Comparison of ENCODE assay signal across 7 mouse cellular contexts in genomic region chr7:30551445-30552101, GRCm38 (mm10). TPM values are rescaled to one million over a fixed set of nuclear protein-coding genes. Genes with fewer than 3 reads are reported as not detected.
DNase-seq lines count a peak whose midpoint lies in the region; ATAC-seq lines count a peak whose summit lies in the region.

No protein-coding gene starts in this region.

- DNase-seq in left cerebral cortex, postnatal 4 days, result peak; percentile 44
- DNase-seq in left cerebral cortex, adult 8-10 months (ENCODE audit: low spot score in 2 of 2), result no peak
- peak; percentile 60 for DNase-seq in gonadal fat pad, adult 2 months (ENCODE audit: low read depth)
- no peak for DNase-seq in adipocyte (ENCODE audit: low spot score)

- intact Hi-C loops in left cerebral cortex, postnatal 4 days (cut with DNase I), result no loop called here

- H3K9me3 ChIP-seq in lung, embryonic 15.5 days, result no peaks in the 10 kb centered on the region
- H3K9me3 ChIP-seq in stomach, embryonic 14.5 days (ENCODE audit: control insufficient read depth, low read depth, low read length), result no peaks in the 10 kb centered on the region

- WGBS in lung, embryonic 15.5 days, result 2% methylated on average over 10 of the region's 10 CpGs
- WGBS in stomach, embryonic 14.5 days, result 2% methylated on average over 10 of the region's 10 CpGs

- peak overlapping the region; percentile 68 for H3K9ac ChIP-seq in lung, embryonic 15.5 days
- H3K9ac ChIP-seq in stomach, embryonic 14.5 days (replicated peaks; ENCODE audit: low read depth, low read length), result peak overlapping the region; percentile 62

- H3K36me3 ChIP-seq in lung, embryonic 15.5 days, result peaks cover 30% of the 10 kb centered on the region
- H3K36me3 ChIP-seq in stomach, embryonic 14.5 days (ENCODE audit: control insufficient read depth, insufficient read depth, low read length), result peaks cover 16% of the 10 kb centered on the region; the same call in 1 of the 2 replicates

- H3K4me2 ChIP-seq in lung, embryonic 15.5 days, result peak overlapping the region; percentile 97
- H3K4me2 ChIP-seq in stomach, embryonic 14.5 days (replicated peaks; ENCODE audit: low read depth, low read length), result peak overlapping the region; percentile 38

- peaks cover 21% of the 10 kb centered on the region for H3K4me1 ChIP-seq in lung, embryonic 15.5 days
- peaks cover 12% of the 10 kb centered on the region; the same call in 1 of the 2 replicates for H3K4me1 ChIP-seq in stomach, embryonic 14.5 days (ENCODE audit: control insufficient read depth, insufficient read depth, low read length)

- peak overlapping the region; percentile 67 for H3K4me3 ChIP-seq in lung, embryonic 15.5 days
- H3K4me3 ChIP-seq in stomach, embryonic 14.5 days (ENCODE audit: low read depth, low read length), result peak overlapping the region; percentile 59

- no peaks in the 10 kb centered on the region for H3K27me3 ChIP-seq in lung, embryonic 15.5 days
- H3K27me3 ChIP-seq in stomach, embryonic 14.5 days (ENCODE audit: control insufficient read depth, insufficient read depth, low read length), result no peaks in the 10 kb centered on the region

- ATAC-seq in common myeloid progenitor, adult 5-6 weeks (replicated peaks; ENCODE audit: low read depth, poor library complexity, severe bottlenecking), result peak; percentile 64
- ATAC-seq in lung, embryonic 15.5 days (ENCODE audit: borderline replicate concordance, extremely low read depth, low FRiP score, low TSS enrichment), result peak; percentile 58
- peak; percentile 51; the same call in 1 of the 2 replicates for ATAC-seq in stomach, embryonic 14.5 days (ENCODE audit: insufficient number of reproducible peaks, insufficient read depth, low FRiP score, low read depth)

- H3K27ac ChIP-seq in lung, embryonic 15.5 days, result peak overlapping the region; percentile 98
- H3K27ac ChIP-seq in stomach, embryonic 14.5 days (ENCODE audit: low read length), result peak overlapping the region; percentile 97

RNA-seq across cellular contexts. Expression of gene Hspb6, which starts 0.4 kb away (rescaled TPM):
- 1 to 10 TPM; 4.7 to 5.5 TPM for total RNA-seq in left cerebral cortex, postnatal 4 days (2021)
- total RNA-seq in left cerebral cortex, adult 8-10 months (2022), result 1 to 10 TPM; 5.5 to 8.1 (median 6.4) TPM
- 3.2 and 4.2 TPM in 2 replicates for total RNA-seq in common myeloid progenitor, adult 5-6 weeks (2017)
- polyA plus RNA-seq in gonadal fat pad, adult 2 months (2012; rRNA removed), result 68.9 and 72.1 TPM in 2 replicates
- polyA plus RNA-seq in lung, embryonic 15.5 days (2015; fragmentation: Nextera tagmentation; extraction: Ambion mirVana), result 32.1 and 33.6 TPM in 2 replicates
- 47.3 and 49.0 TPM in 2 replicates for polyA plus RNA-seq in stomach, embryonic 14.5 days (2014; fragmentation: Nextera tagmentation; extraction: Ambion mirVana)

RNA-seq across cellular contexts. Expression of gene Proser3, which starts 0.5 kb away (rescaled TPM):
- total RNA-seq in left cerebral cortex, postnatal 4 days (2021), result 10 to 100 TPM in 1 of 2 experiments, 1 to 10 TPM in 1; 7.6 to 10.1 TPM
- total RNA-seq in left cerebral cortex, adult 8-10 months (2022), result 1 to 10 TPM; 3.4 to 4.4 (median 4.0) TPM
- total RNA-seq in common myeloid progenitor, adult 5-6 weeks (2017), result 4.7 TPM in 2 replicates
- 13.3 and 13.9 TPM in 2 replicates for polyA plus RNA-seq in gonadal fat pad, adult 2 months (2012; rRNA removed)
- 13.2 and 18.3 TPM in 2 replicates for polyA plus RNA-seq in lung, embryonic 15.5 days (2015; fragmentation: Nextera tagmentation; extraction: Ambion mirVana)
- polyA plus RNA-seq in stomach, embryonic 14.5 days (2014; fragmentation: Nextera tagmentation; extraction: Ambion mirVana), result 18.7 and 22.8 TPM in 2 replicates

RNA-seq across cellular contexts. Expression of gene Lin37, which starts 8.1 kb away (rescaled TPM):
- 10 to 100 TPM; 29.6 to 34.6 TPM for total RNA-seq in left cerebral cortex, postnatal 4 days (2021)
- 10 to 100 TPM; 33.8 to 45.0 (median 41.1) TPM for total RNA-seq in left cerebral cortex, adult 8-10 months (2022)
- total RNA-seq in common myeloid progenitor, adult 5-6 weeks (2017), result 20.8 and 21.2 TPM in 2 replicates
- polyA plus RNA-seq in gonadal fat pad, adult 2 months (2012; rRNA removed), result 28.9 and 31.8 TPM in 2 replicates
- polyA plus RNA-seq in lung, embryonic 15.5 days (2015; fragmentation: Nextera tagmentation; extraction: Ambion mirVana), result 36.0 and 38.8 TPM in 2 replicates
- 40.8 and 43.7 TPM in 2 replicates for polyA plus RNA-seq in stomach, embryonic 14.5 days (2014; fragmentation: Nextera tagmentation; extraction: Ambion mirVana)

RNA-seq across cellular contexts. Expression of gene U2af1l4, which starts 11.5 kb away (rescaled TPM):
- 10 to 100 TPM; 50.6 to 56.7 TPM for total RNA-seq in left cerebral cortex, postnatal 4 days (2021)
- total RNA-seq in left cerebral cortex, adult 8-10 months (2022), result 10 to 100 TPM; 61.5 to 76.6 (median 71.7) TPM
- total RNA-seq in common myeloid progenitor, adult 5-6 weeks (2017), result 58.2 and 68.5 TPM in 2 replicates
- 46.8 and 55.9 TPM in 2 replicates for polyA plus RNA-seq in gonadal fat pad, adult 2 months (2012; rRNA removed)
- 99.0 TPM in 2 replicates for polyA plus RNA-seq in lung, embryonic 15.5 days (2015; fragmentation: Nextera tagmentation; extraction: Ambion mirVana)
- polyA plus RNA-seq in stomach, embryonic 14.5 days (2014; fragmentation: Nextera tagmentation; extraction: Ambion mirVana), result 95.9 and 96.6 TPM in 2 replicates

RNA-seq across cellular contexts. Expression of gene Gm49396, which starts 11.6 kb away (rescaled TPM):
- total RNA-seq in left cerebral cortex, postnatal 4 days (2021), result 1 to 10 TPM; 5.9 to 6.3 TPM
- total RNA-seq in left cerebral cortex, adult 8-10 months (2022), result 1 to 10 TPM; 5.7 to 7.5 (median 6.3) TPM
- total RNA-seq in common myeloid progenitor, adult 5-6 weeks (2017), result 3.7 and 5.4 TPM in 2 replicates
- 1.4 and 1.6 TPM in 2 replicates for polyA plus RNA-seq in gonadal fat pad, adult 2 months (2012; rRNA removed)
- polyA plus RNA-seq in lung, embryonic 15.5 days (2015; fragmentation: Nextera tagmentation; extraction: Ambion mirVana), result 13.0 and 15.1 TPM in 2 replicates
- polyA plus RNA-seq in stomach, embryonic 14.5 days (2014; fragmentation: Nextera tagmentation; extraction: Ambion mirVana), result 7.1 and 10.0 TPM in 2 replicates

Comparison
In these comparisons a context has a peak if more than half of its experiments do, and no peak if none do; other contexts are left out.
1. DNase-seq: peak in left cerebral cortex, postnatal 4 days (single experiment) and gonadal fat pad, adult 2 months (single experiment); none in left cerebral cortex, adult 8-10 months (0 of 2) and adipocyte (single experiment).
2. Peak in every context shown above with its lines, with median percentiles within 50 percentile points of each other: ATAC-seq.